Mouse (Mus musculus) brain, adult 10 weeks (tissue): ENCODE measurements around the gene Rnf181. TPM values are rescaled to one million over a fixed set of nuclear protein-coding genes. Genes with fewer than 3 reads are reported as not detected.

Source experiments
- polyA plus RNA-seq: library from polyadenylated mRNA; stranded (reverse); fragments of 350-450 nt; fragmentation: Illumina TruSeq; extraction: RNeasy Lipid Tissue Mini Kit (QIAGEN cat#74804); gene quantifications from one replicate; pipeline ENCODE4 v1.2.3, GENCODE M21; 2015; ENCODE audit warnings: low read depth, low replicate concordance

Gene Rnf181
- 108 TPM for polyA plus RNA-seq

GRCm38 (mm10) chr6:72366844-72367443, at the start of gene Rnf181:
Gene Rnf181, minus strand, starts transcription at chr6:72366956.

GRCm38 (mm10) chr6:72414076-72414756, 47.5 kb upstream of the Rnf181 start, which contains the start of gene Ggcx:
Gene Ggcx, plus strand, starts transcription at chr6:72414308.

DNA sequence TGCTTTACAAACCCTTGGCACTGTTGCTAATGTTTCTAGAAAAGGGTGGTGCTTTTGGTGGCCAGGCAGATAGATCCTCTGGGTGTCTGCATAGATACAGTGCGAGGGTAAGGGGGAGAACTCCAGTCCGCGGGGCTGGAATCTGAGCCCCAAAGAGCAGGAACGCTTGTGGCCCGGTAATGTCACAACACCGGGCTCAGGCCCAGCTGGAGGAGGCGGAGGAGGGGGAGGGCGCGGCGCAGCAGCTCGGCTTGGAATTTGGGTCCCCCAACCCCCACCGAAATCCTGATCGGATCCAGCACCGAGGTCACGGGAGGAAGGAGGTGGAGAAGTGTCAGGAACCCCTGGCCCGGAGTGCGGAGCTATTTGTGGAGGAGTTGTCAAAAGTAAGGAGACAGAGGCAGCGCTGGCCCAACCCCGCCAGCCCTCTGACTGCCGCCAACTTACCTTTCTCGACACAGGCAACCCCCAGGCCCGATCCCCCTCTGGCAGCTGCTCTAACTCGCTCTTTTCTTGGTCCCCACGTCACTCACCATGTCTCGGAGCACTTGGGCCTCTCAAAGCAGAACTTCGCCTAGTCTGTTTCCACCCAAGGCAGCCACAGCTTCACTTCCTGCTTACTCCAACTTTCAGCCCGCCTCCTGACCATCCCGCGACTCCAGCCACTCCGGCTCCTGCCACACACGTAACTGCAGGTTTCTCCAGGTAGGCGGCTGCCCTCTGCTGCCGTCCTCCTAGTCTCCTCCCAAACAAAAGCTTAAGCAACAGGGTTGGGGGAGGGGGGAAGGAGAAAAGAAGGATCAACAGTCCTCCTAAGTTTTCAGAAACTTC, 23.4 kb upstream of the Rnf181 start, which contains the start of gene Vamp8:
Gene Vamp8 (minus strand): TSS at position 763 of the 831 bp plus-strand sequence.

DNA sequence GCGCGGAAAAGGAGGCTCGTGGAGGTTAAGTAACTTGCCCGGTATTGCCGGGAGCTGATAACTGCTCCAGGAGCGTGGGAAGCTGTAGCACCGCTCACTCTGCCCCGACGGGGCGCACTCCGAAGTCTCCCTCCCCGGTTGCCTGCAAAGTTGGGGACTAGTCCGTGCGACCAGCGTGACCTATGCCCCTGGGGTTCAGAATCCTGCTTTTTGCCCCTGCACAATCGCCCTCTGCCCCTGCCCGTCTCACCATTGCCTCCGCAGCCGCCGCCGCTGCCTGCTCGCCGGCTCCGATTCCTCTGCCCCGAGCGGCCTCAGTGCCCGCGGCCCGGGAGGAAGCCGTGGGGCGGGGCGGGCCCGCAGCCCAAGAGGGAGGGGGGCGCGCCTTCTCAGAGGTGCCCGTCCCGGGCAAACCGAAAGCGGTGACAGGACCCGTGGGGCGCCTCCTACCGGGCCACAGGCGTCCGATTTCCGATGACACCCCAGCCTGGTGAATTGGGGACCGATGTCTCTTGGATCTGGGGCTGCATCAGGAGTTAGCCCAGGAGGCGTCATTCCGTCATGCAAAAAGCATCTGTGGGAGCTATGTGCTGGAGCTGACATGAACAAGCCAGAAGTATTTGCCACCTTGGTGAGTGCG, 13.5 kb upstream of the Rnf181 start, which contains the start of gene Vamp5:
Gene Vamp5 (minus strand): TSS at position 338 of the 640 bp plus-strand sequence.

GRCm38 (mm10) chr6:72355066-72355911, 11.5 kb downstream of the Rnf181 start, which contains the start of gene Tmem150a:
Gene Tmem150a, plus strand, starts transcription at chr6:72355447.

DNA sequence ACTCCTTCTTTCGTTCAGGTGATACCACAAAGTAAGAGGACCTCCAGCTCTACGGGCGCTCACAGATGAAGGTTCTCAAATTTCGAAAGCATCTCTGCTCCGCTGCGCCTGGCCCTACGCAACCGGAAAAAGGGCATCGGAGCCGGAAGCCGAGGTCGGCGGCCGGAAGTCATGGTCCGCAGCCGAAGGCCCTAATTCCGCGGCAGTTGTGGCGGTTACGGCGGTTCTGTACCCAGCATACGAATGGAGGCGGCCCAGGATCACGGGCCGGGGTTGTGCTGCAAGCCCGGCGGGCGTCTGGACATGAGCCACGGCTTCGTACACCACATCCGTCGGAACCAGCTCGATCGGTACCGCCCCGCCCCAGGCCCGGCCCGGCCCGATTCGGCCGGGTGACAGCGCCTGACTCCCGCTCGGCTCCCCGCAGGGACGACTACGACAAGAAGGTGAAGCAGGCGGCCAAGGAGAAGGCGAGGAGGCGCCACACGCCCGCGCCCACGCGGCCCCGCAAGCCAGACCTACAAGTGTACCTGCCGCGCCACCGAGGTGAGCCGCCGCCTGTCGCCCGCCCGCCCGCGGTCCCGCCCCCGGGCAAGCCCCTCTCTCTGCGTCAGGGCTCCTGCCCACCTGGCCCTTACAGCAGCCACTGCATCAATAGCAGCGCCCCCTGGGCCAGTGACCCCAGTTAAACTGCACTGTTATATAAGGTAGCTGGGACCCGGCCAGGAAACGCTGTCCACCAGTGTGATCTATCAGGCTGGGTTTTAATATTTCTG, 19.4 kb downstream of the Rnf181 start, which contains the start of gene 0610030E20Rik:
Gene 0610030E20Rik (plus strand): TSS at position 152 of the 776 bp plus-strand sequence.

GRCm38 (mm10) chr6:72345074-72345567, 21.6 kb downstream of the Rnf181 start, which contains the start of gene Usp39:
Gene Usp39, minus strand, starts transcription at chr6:72345184.

Other genes with a start within 250 kb of the Rnf181 start
- gene Atoh8, start 131.4 kb downstream of the Rnf181 start, polyA plus RNA-seq = 1.9 TPM
- gene Sftpb, start 62.3 kb downstream of the Rnf181 start, polyA plus RNA-seq = not detected
- gene Usp39, start 21.8 kb downstream of the Rnf181 start, polyA plus RNA-seq = 31.3 TPM
- 14.6 TPM for gene 0610030E20Rik, start 19.6 kb downstream of the Rnf181 start, polyA plus RNA-seq
- gene Tmem150a, start 11.5 kb downstream of the Rnf181 start, polyA plus RNA-seq = 11.2 TPM
- gene Vamp5, start 13.5 kb upstream of the Rnf181 start, polyA plus RNA-seq = 11.3 TPM
- 30.4 TPM for gene Vamp8, start 23.7 kb upstream of the Rnf181 start, polyA plus RNA-seq
- 14.7 TPM for gene Ggcx, start 47.4 kb upstream of the Rnf181 start, polyA plus RNA-seq
- gene Mat2a, start 72.6 kb upstream of the Rnf181 start, polyA plus RNA-seq = 187 TPM
- gene Sh2d6, start 154.8 kb upstream of the Rnf181 start, polyA plus RNA-seq = 1.2 TPM
- gene Capg, start 177.4 kb upstream of the Rnf181 start, polyA plus RNA-seq = 4.8 TPM
- 22.8 TPM for gene Elmod3, start 231.5 kb upstream of the Rnf181 start, polyA plus RNA-seq
- gene Retsat, start 231.5 kb upstream of the Rnf181 start, polyA plus RNA-seq = 10.8 TPM